Mouse (Mus musculus) layer of hippocampus, adult 2 months (tissue): ENCODE results near the gene Serpina12. TPM values are rescaled to one million over a fixed set of nuclear protein-coding genes. Genes with fewer than 3 reads are reported as not detected.

Experiments
- DNase-seq, 2 experiments: peaks; one replicate each; pipeline ENCODE4 v3.0.0; 2022; ENCODE audit warnings: low spot score in 2 of 2
- H3K27ac ChIP-seq: fragments of 200-600 bp; 2 replicates; pipeline ENCODE4 v1.8.1; 2022
- H3K4me3 ChIP-seq: fragments of 200-600 bp; 2 replicates; pipeline ENCODE4 v1.8.1; 2022; ENCODE audit warnings: mild to moderate bottlenecking
- CTCF ChIP-seq: fragments of 200-600 bp; conservative IDR thresholded peaks from 2 replicates; pipeline ENCODE4 v1.8.1; 2022; ENCODE audit warnings: antibody characterized with exemption, mild to moderate bottlenecking, moderate library complexity
- total RNA-seq, 2 experiments: library from RNA; stranded (reverse); gene quantifications; 2 replicates each; pipeline ENCODE4 v1.2.3; 2021

The Serpina12 gene
- total RNA-seq, 2 experiments from 2014 or later = 0.13 TPM; not detected in 1

GRCm38 (mm10) chr12:104053995-104054394 lies 9.8 kb upstream of the Serpina12 start:
- DNase-seq = no peak
- no peak overlapping the region for H3K4me3 ChIP-seq
- no peak overlapping the region for H3K27ac ChIP-seq
- no peak for TF ChIP-seq CTCF

- no peak overlapping the region for H3K27ac ChIP-seq
- no peak for DNase-seq
- H3K4me3 ChIP-seq = no peak overlapping the region
- TF ChIP-seq CTCF = no peak
Measured at GRCm38 (mm10) chr12:104045713-104046112, 1.5 kb upstream of the Serpina12 start.

- Histone ChIP-seq H3K4me3 (no peak overlapping the region), H3K27ac (no peak overlapping the region)
- no peak for TF ChIP-seq CTCF
- no peak for DNase-seq
Measured at GRCm38 (mm10) chr12:104042753-104043152, 1.5 kb downstream of the Serpina12 start.

GRCm38 (mm10) chr12:104041401-104041800 lies 2.8 kb downstream of the Serpina12 start:
- TF ChIP-seq CTCF = no peak
- DNase-seq = peak; percentile 50 to 69
- no peak overlapping the region for H3K4me3 ChIP-seq
- peak overlapping the region; percentile 66; the same call in 1 of the 2 replicates for H3K27ac ChIP-seq

GRCm38 (mm10) chr12:104038181-104038580 lies 6.1 kb downstream of the Serpina12 start:
- no peak overlapping the region for H3K27ac ChIP-seq
- TF ChIP-seq CTCF = no peak
- no peak overlapping the region for H3K4me3 ChIP-seq
- no peak for DNase-seq

- DNase-seq = no peak
- no peak overlapping the region for H3K27ac ChIP-seq
- no peak for TF ChIP-seq CTCF
- no peak overlapping the region for H3K4me3 ChIP-seq
Measured at GRCm38 (mm10) chr12:104033752-104034151, 10.5 kb downstream of the Serpina12 start.

- no peak overlapping the region for H3K27ac ChIP-seq
- no peak overlapping the region for H3K4me3 ChIP-seq
- TF ChIP-seq CTCF = peak; percentile 83
- DNase-seq = peak in 1 of 2 experiments; percentile 26
Measured at GRCm38 (mm10) chr12:104029986-104030385, 14.3 kb downstream of the Serpina12 start.

- DNase-seq = no peak
- no peak overlapping the region for H3K4me3 ChIP-seq
- TF ChIP-seq CTCF = no peak
- H3K27ac ChIP-seq = no peak overlapping the region
Measured at GRCm38 (mm10) chr12:104015280-104015679, 29.0 kb downstream of the Serpina12 start.

- no peak within 1 kb of the TSS for H3K27ac ChIP-seq
- TF ChIP-seq CTCF = no peak
- DNase-seq = no peak
- no peak within 1 kb of the TSS for H3K4me3 ChIP-seq
Measured at GRCm38 (mm10) chr12:104013620-104014019, 30.6 kb downstream of the Serpina12 start, which contains the start of gene Serpina9. Gene Serpina9 (minus strand): TSS chr12:104013755.

- Histone ChIP-seq H3K27ac (no peak overlapping the region), H3K4me3 (no peak overlapping the region)
- DNase-seq = no peak
- TF ChIP-seq CTCF = peak; percentile 40
Measured at GRCm38 (mm10) chr12:104004689-104005088, 39.6 kb downstream of the Serpina12 start.

GRCm38 (mm10) chr12:104003238-104003612 lies 41.0 kb downstream of the Serpina12 start:
- peak overlapping the region; percentile 69 for H3K27ac ChIP-seq
- no peak overlapping the region for H3K4me3 ChIP-seq
- TF ChIP-seq CTCF = no peak
- peak; percentile 57 to 64 for DNase-seq

GRCm38 (mm10) chr12:104002569-104003237 lies 41.5 kb downstream of the Serpina12 start:
- TF ChIP-seq CTCF = no peak
- DNase-seq = no peak
- H3K27ac ChIP-seq = peak overlapping the region; percentile 69
- no peak overlapping the region for H3K4me3 ChIP-seq

- no peak overlapping the region for H3K4me3 ChIP-seq
- H3K27ac ChIP-seq = no peak overlapping the region
- DNase-seq = no peak
- TF ChIP-seq CTCF = no peak
Measured at GRCm38 (mm10) chr12:104000594-104000993, 43.6 kb downstream of the Serpina12 start.

GRCm38 (mm10) chr12:103999611-104000010 lies 44.6 kb downstream of the Serpina12 start:
- DNase-seq = peak; percentile 44 to 70
- TF ChIP-seq CTCF = no peak
- H3K27ac ChIP-seq = peak overlapping the region; percentile 51
- no peak overlapping the region for H3K4me3 ChIP-seq

GRCm38 (mm10) chr12:103996513-103996912 lies 47.7 kb downstream of the Serpina12 start:
- TF ChIP-seq CTCF = no peak
- no peak for DNase-seq
- Histone ChIP-seq H3K27ac (no peak overlapping the region), H3K4me3 (no peak overlapping the region)
